Mouse (Mus musculus) cortical plate, adult 2 months (tissue): ENCODE measurements at regions not wholly inside any gene's neighbourhood (a gene's known extent, or its start where the extent isn't known, plus 50 kb on each side); places are given as distances from the start of the nearest gene placed in this dataset.

Experiments
- H3K27ac ChIP-seq: fragments of 200-500 bp; 2 replicates; pipeline ENCODE4 v1.5.1; 2012; ENCODE audit warnings: low read length, control low read depth, inconsistent platforms; ENCODE audit not compliant: insufficient read depth
- H3K4me1 ChIP-seq: fragments of 200-500 bp; 2 replicates; pipeline ENCODE4 v1.6.1; 2011; ENCODE audit warnings: low read length; ENCODE audit not compliant: control insufficient read depth, insufficient read depth
- H3K4me3 ChIP-seq: fragments of 200-500 bp; 2 replicates; pipeline ENCODE4 v1.5.1; 2011; ENCODE audit warnings: mild to moderate bottlenecking, low read length, control low read depth; ENCODE audit not compliant: insufficient read depth
- CTCF ChIP-seq: fragments of 200-500 bp; IDR thresholded peaks from 2 replicates; pipeline ENCODE4 v1.5.1; 2011; ENCODE audit warnings: mild to moderate bottlenecking, control low read depth, low read length; ENCODE audit not compliant: insufficient read depth; ENCODE audit errors: extremely low read depth
- POLR2A ChIP-seq: fragments of 200-500 bp; IDR thresholded peaks from 2 replicates; pipeline ENCODE4 v1.6.1; 2011; ENCODE audit warnings: mild to moderate bottlenecking, low read length, control low read depth; ENCODE audit not compliant: insufficient read depth; ENCODE audit errors: extremely low read depth

- Histone ChIP-seq H3K4me1 (peaks cover 4% of the 10 kb centered on the region; the same call in 1 of the 2 replicates), H3K27ac (no peak overlapping the region; the same call in 1 of the 2 replicates), H3K4me3 (no peak overlapping the region)
- TF ChIP-seq POLR2A = no peak
- no peak for TF ChIP-seq CTCF
Observed at GRCm38 (mm10) chr3:123754011-123754610, 63.5 kb upstream of the Ndst3 start.

- Histone ChIP-seq H3K4me1 (peaks cover 4% of the 10 kb centered on the region; the same call in 1 of the 2 replicates), H3K4me3 (no peak overlapping the region), H3K27ac (peak overlapping the region; percentile 56; the same call in 1 of the 2 replicates)
- no peak for TF ChIP-seq CTCF
- no peak for TF ChIP-seq POLR2A
Observed at GRCm38 (mm10) chr3:123754927-123755326, 64.3 kb upstream of the Ndst3 start.

GRCm38 (mm10) chr3:123765911-123766556 is 75.4 kb upstream of the Ndst3 start:
- Histone ChIP-seq H3K27ac (no peak overlapping the region), H3K4me3 (no peak overlapping the region), H3K4me1 (no peaks in the 10 kb centered on the region; the same call in 1 of the 2 replicates)
- TF ChIP-seq CTCF (no peak), POLR2A (no peak)

- Histone ChIP-seq H3K4me3 (no peak overlapping the region), H3K27ac (no peak overlapping the region), H3K4me1 (no peaks in the 10 kb centered on the region; the same call in 1 of the 2 replicates)
- no peak for TF ChIP-seq CTCF
- TF ChIP-seq POLR2A = no peak
Observed at GRCm38 (mm10) chr3:123766557-123766913, 75.9 kb upstream of the Ndst3 start.

- no peak for TF ChIP-seq POLR2A
- peak; percentile 27; the same call in 1 of the 2 replicates for TF ChIP-seq CTCF
- Histone ChIP-seq H3K27ac (no peak overlapping the region), H3K4me3 (no peak overlapping the region), H3K4me1 (no peaks in the 10 kb centered on the region)
Observed at GRCm38 (mm10) chr3:123780507-123780906, 89.9 kb upstream of the Ndst3 start.

- H3K27ac ChIP-seq = no peak overlapping the region
- TF ChIP-seq CTCF (no peak), POLR2A (no peak)
- H3K4me3 ChIP-seq = no peak overlapping the region
- H3K4me1 ChIP-seq = no peaks in the 10 kb centered on the region
Observed at GRCm38 (mm10) chr3:123781581-123781980, 90.9 kb upstream of the Ndst3 start.

GRCm38 (mm10) chr3:123784127-123784526 is 93.5 kb upstream of the Ndst3 start:
- no peaks in the 10 kb centered on the region for H3K4me1 ChIP-seq
- no peak overlapping the region for H3K27ac ChIP-seq
- TF ChIP-seq CTCF (no peak), POLR2A (no peak)

GRCm38 (mm10) chr3:123794011-123794410 is 103.4 kb upstream of the Ndst3 start:
- H3K4me1 ChIP-seq = no peaks in the 10 kb centered on the region
- no peak for TF ChIP-seq CTCF
- TF ChIP-seq POLR2A = no peak

More at GRCm38 (mm10) chr3:123784127-123784526, 93.5 kb upstream of the Ndst3 start:
- no peak overlapping the region for H3K4me3 ChIP-seq

GRCm38 (mm10) chr3:123805338-123805737 is 114.7 kb upstream of the Ndst3 start:
- Histone ChIP-seq H3K4me3 (no peak overlapping the region), H3K27ac (no peak overlapping the region), H3K4me1 (no peaks in the 10 kb centered on the region)
- TF ChIP-seq CTCF (no peak), POLR2A (no peak)

More at GRCm38 (mm10) chr3:123794011-123794410, 103.4 kb upstream of the Ndst3 start:
- Histone ChIP-seq H3K27ac (no peak overlapping the region), H3K4me3 (no peak overlapping the region)

GRCm38 (mm10) chr3:123806050-123806449 is 115.4 kb upstream of the Ndst3 start:
- H3K4me1 ChIP-seq = no peaks in the 10 kb centered on the region
- no peak for TF ChIP-seq CTCF
- TF ChIP-seq POLR2A = no peak
- no peak overlapping the region for H3K27ac ChIP-seq
- H3K4me3 ChIP-seq = no peak overlapping the region
